In genomic region chr17:27038335-27039050, GRCm38 (mm10) we compare ENCODE assay signal across 7 mouse cellular contexts. TPM values are rescaled to one million over a fixed set of nuclear protein-coding genes. Genes with fewer than 3 reads are reported as not detected.
DNase-seq lines count a peak whose midpoint lies in the region; ATAC-seq lines count a peak whose summit lies in the region.

No protein-coding gene starts in this region.

- H3K36me3 ChIP-seq in midbrain, embryonic 10.5 days, result no peaks in the 10 kb centered on the region
- H3K36me3 ChIP-seq in midbrain, embryonic 14.5 days (ENCODE audit: control insufficient read depth, insufficient read depth, low read length), result no peaks in the 10 kb centered on the region
- no peaks in the 10 kb centered on the region for H3K36me3 ChIP-seq in intestine, embryonic 15.5 days
- no peaks in the 10 kb centered on the region for H3K36me3 ChIP-seq in stomach, embryonic 15.5 days

- peaks cover 28% of the 10 kb centered on the region for H3K27me3 ChIP-seq in midbrain, embryonic 10.5 days (ENCODE audit: low read depth, poor library complexity, severe bottlenecking)
- H3K27me3 ChIP-seq in midbrain, embryonic 14.5 days (ENCODE audit: control insufficient read depth, insufficient read depth, low read length), result no peaks in the 10 kb centered on the region
- H3K27me3 ChIP-seq in intestine, embryonic 15.5 days (replicated peaks), result no peaks in the 10 kb centered on the region
- no peaks in the 10 kb centered on the region for H3K27me3 ChIP-seq in stomach, embryonic 15.5 days (replicated peaks)

- H3K4me1 ChIP-seq in midbrain, embryonic 10.5 days, result peaks cover 44% of the 10 kb centered on the region
- peaks cover 12% of the 10 kb centered on the region for H3K4me1 ChIP-seq in midbrain, embryonic 14.5 days (ENCODE audit: control insufficient read depth, insufficient read depth, low read length)
- H3K4me1 ChIP-seq in intestine, embryonic 15.5 days (replicated peaks), result peaks cover 45% of the 10 kb centered on the region
- peaks cover 40% of the 10 kb centered on the region for H3K4me1 ChIP-seq in stomach, embryonic 15.5 days

- peak overlapping the region; percentile 61; the same call in 1 of the 2 replicates for H3K27ac ChIP-seq in midbrain, embryonic 10.5 days (replicated peaks)
- no peak overlapping the region for H3K27ac ChIP-seq in midbrain, embryonic 14.5 days (replicated peaks; ENCODE audit: low read depth, low read length)
- peak overlapping the region; percentile 37 for H3K27ac ChIP-seq in intestine, embryonic 15.5 days
- peak overlapping the region; percentile 7; the same call in 1 of the 2 replicates for H3K27ac ChIP-seq in stomach, embryonic 15.5 days

- no peaks in the 10 kb centered on the region for H3K9me3 ChIP-seq in midbrain, embryonic 10.5 days (replicated peaks)
- H3K9me3 ChIP-seq in midbrain, embryonic 14.5 days (ENCODE audit: control insufficient read depth, low read length), result no peaks in the 10 kb centered on the region
- H3K9me3 ChIP-seq in intestine, embryonic 15.5 days, result no peaks in the 10 kb centered on the region
- H3K9me3 ChIP-seq in stomach, embryonic 15.5 days, result no peaks in the 10 kb centered on the region

- DNase-seq in midbrain, embryonic 10.5 days (ENCODE audit: low spot score), result no peak
- DNase-seq in midbrain, embryonic 14.5 days, result no peak
- DNase-seq in adrenal gland, adult 2 months, result peak; percentile 85
- no peak for DNase-seq in embryo, embryonic 10 days (ENCODE audit: low spot score)
- DNase-seq in cerebellum, postnatal 14 days, result no peak

- no peak overlapping the region for H3K9ac ChIP-seq in midbrain, embryonic 14.5 days (replicated peaks; ENCODE audit: low read length)
- H3K9ac ChIP-seq in intestine, embryonic 15.5 days, result no peak overlapping the region
- no peak overlapping the region for H3K9ac ChIP-seq in stomach, embryonic 15.5 days

- ATAC-seq in midbrain, embryonic 14.5 days (ENCODE audit: low FRiP score, low TSS enrichment), result no peak
- peak; percentile 75 for ATAC-seq in intestine, embryonic 15.5 days
- ATAC-seq in stomach, embryonic 15.5 days (ENCODE audit: insufficient read depth, low FRiP score, low read depth), result peak; percentile 63

- 39% methylated on average over 18 of the region's 18 CpGs for WGBS in midbrain, embryonic 10.5 days
- 47% methylated on average over 18 of the region's 18 CpGs for WGBS in midbrain, embryonic 14.5 days
- 28% methylated on average over 18 of the region's 18 CpGs for WGBS in intestine, embryonic 15.5 days
- WGBS in stomach, embryonic 15.5 days, result 34% methylated on average over 17 of the region's 18 CpGs

- no peak overlapping the region for H3K4me2 ChIP-seq in midbrain, embryonic 14.5 days (ENCODE audit: low read length)
- H3K4me2 ChIP-seq in intestine, embryonic 15.5 days (replicated peaks), result peak overlapping the region; percentile 15
- peak overlapping the region; percentile 41 for H3K4me2 ChIP-seq in stomach, embryonic 15.5 days

- H3K4me3 ChIP-seq in midbrain, embryonic 10.5 days, result no peak overlapping the region
- H3K4me3 ChIP-seq in midbrain, embryonic 14.5 days (replicated peaks; ENCODE audit: low read depth, low read length), result no peak overlapping the region
- H3K4me3 ChIP-seq in intestine, embryonic 15.5 days (replicated peaks), result no peak overlapping the region
- H3K4me3 ChIP-seq in stomach, embryonic 15.5 days (replicated peaks), result no peak overlapping the region

RNA-seq across cellular contexts. Expression of gene Bak1, which starts 9.7 kb away (rescaled TPM):
- 2.8 and 3.4 TPM in 2 replicates for polyA plus RNA-seq in midbrain, embryonic 10.5 days (2016; fragmentation: Nextera tagmentation; extraction: Ambion mirVana)
- 5.5 and 5.8 TPM in 2 replicates for polyA plus RNA-seq in midbrain, embryonic 14.5 days (2014; fragmentation: Nextera tagmentation; extraction: Ambion mirVana)
- 10 to 100 TPM; 35.0 to 41.6 TPM for total RNA-seq in adrenal gland, adult 2 months (2021)
- polyA plus RNA-seq in adrenal gland, adult 2 months (2012; rRNA removed), result 45.3 and 57.4 TPM in 2 replicates
- polyA plus RNA-seq in intestine, embryonic 15.5 days (2015; fragmentation: Nextera tagmentation; extraction: Ambion mirVana), result 7.3 and 8.1 TPM in 2 replicates
- polyA plus RNA-seq in stomach, embryonic 15.5 days (2015; fragmentation: Nextera tagmentation; extraction: Ambion mirVana), result 4.6 and 5.7 TPM in 2 replicates

RNA-seq across cellular contexts. Expression of gene Itpr3, which starts 18.6 kb away (rescaled TPM):
- polyA plus RNA-seq in midbrain, embryonic 10.5 days (2016; fragmentation: Nextera tagmentation; extraction: Ambion mirVana), result 1.0 and 1.3 TPM in 2 replicates
- polyA plus RNA-seq in midbrain, embryonic 14.5 days (2014; fragmentation: Nextera tagmentation; extraction: Ambion mirVana), result 0.51 and 0.82 TPM in 2 replicates
- total RNA-seq in adrenal gland, adult 2 months (2021), result 1 to 10 TPM; 5.0 to 6.7 TPM
- polyA plus RNA-seq in adrenal gland, adult 2 months (2012; rRNA removed), result 6.0 and 6.9 TPM in 2 replicates
- polyA plus RNA-seq in intestine, embryonic 15.5 days (2015; fragmentation: Nextera tagmentation; extraction: Ambion mirVana), result 13.0 and 14.5 TPM in 2 replicates
- polyA plus RNA-seq in stomach, embryonic 15.5 days (2015; fragmentation: Nextera tagmentation; extraction: Ambion mirVana), result 10.8 and 12.3 TPM in 2 replicates
